Mouse (Mus musculus): Measurements from ENCODE around the gene Kmt2d.

DNA sequence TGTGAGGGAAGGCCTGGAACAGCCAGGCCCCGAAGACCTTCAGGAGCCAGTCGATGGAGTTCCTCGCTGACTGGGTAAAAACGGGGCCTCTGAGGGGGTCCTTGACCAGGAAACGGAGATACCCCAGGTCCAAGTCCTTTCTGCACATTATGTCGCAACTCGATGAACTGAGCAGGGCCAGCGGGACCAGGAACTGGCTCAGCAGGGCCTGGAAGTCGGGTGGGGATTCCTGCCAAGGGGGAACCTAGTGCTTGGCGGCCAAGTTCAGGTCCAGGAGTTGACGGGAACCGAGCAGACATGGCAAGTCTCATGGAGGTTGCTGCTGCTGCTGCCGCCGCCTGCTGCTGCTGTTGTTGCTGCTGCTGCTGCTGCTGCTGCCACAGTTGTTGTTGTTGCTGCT, 20.3 kb downstream of the Kmt2d start:
- TF ChIP-seq CTCF (IDR thresholded peaks at IDR 0.05; ENCODE audit: borderline replicate concordance, extremely low read depth, insufficient read depth, insufficient read length) (no peak), POLR2A (IDR thresholded peaks at IDR 0.05; ENCODE audit: borderline replicate concordance, extremely low read depth, insufficient read depth, insufficient read length, poor library complexity, severe bottlenecking) (no peak)

Measured in brain, embryonic 14.5 days (tissue).